Mouse (Mus musculus) kidney, embryonic 14.5 days (tissue): Measurements from ENCODE around the gene Dcaf5. TPM values are rescaled to one million over a fixed set of nuclear protein-coding genes. Genes with fewer than 3 reads are reported as not detected.

Source experiments
- ATAC-seq: fragments of 200-750 bp; cut with Nextera tagmentation; 2 replicates; pipeline ENCODE4 v1.8.0; 2017; ENCODE audit warnings: moderate number of reproducible peaks, mild to moderate bottlenecking, moderate TSS enrichment, moderate library complexity; ENCODE audit not compliant: low FRiP score, low TSS enrichment
- H3K27ac ChIP-seq: fragments of 300-500 bp; sonication (generic); 2 replicates; pipeline ENCODE4 v1.5.1; 2014; ENCODE audit warnings: low read depth, mild to moderate bottlenecking, low read length, moderate library complexity, mixed read lengths
- H3K27me3 ChIP-seq: fragments of 300-500 bp; sonication (generic); 2 replicates; pipeline ENCODE4 v1.6.1; 2014; ENCODE audit warnings: mild to moderate bottlenecking, low read length; ENCODE audit not compliant: control insufficient read depth, insufficient read depth
- H3K36me3 ChIP-seq: fragments of 300-500 bp; sonication (generic); 2 replicates; pipeline ENCODE4 v1.6.1; 2014; ENCODE audit warnings: low read length, mixed read lengths; ENCODE audit not compliant: control insufficient read depth, insufficient read depth
- H3K4me1 ChIP-seq: fragments of 300-500 bp; sonication (generic); 2 replicates; pipeline ENCODE4 v1.6.1; 2014; ENCODE audit warnings: low read length, mixed read lengths; ENCODE audit not compliant: control insufficient read depth, insufficient read depth
- H3K4me2 ChIP-seq: fragments of 300-500 bp; sonication (generic); replicated peaks from 2 replicates; pipeline ENCODE4 v1.6.1; 2014; ENCODE audit warnings: low read depth, mild to moderate bottlenecking, low read length
- H3K4me3 ChIP-seq: fragments of 300-500 bp; sonication (generic); 2 replicates; pipeline ENCODE4 v1.5.1; 2014; ENCODE audit warnings: mild to moderate bottlenecking, low read length
- H3K9ac ChIP-seq: fragments of 300-500 bp; sonication (generic); 2 replicates; pipeline ENCODE4 v1.6.1; 2014; ENCODE audit warnings: low read depth, mild to moderate bottlenecking, low read length, moderate library complexity
- H3K9me3 ChIP-seq: fragments of 300-500 bp; sonication (generic); 2 replicates; pipeline ENCODE4 v1.6.1; 2016; ENCODE audit warnings: low read length; ENCODE audit not compliant: control insufficient read depth
- WGBS: fragments of 180-500 bp; shearing (Covaris S2); extraction: QIAGEN DNeasy Blood & Tissue Kit; methylation state at CpG from one replicate; pipeline ENCODE4 v1.1.7; 2014; 5-methylcytosine and 5-hydroxymethylcytosine counted together
- polyA plus RNA-seq: library from polyadenylated mRNA; unstranded; fragments of >200 nt; fragmentation: Nextera tagmentation; extraction: Ambion mirVana; gene quantifications from 2 replicates; pipeline ENCODE4 v1.2.1, GENCODE M21; 2014

The Dcaf5 gene
- polyA plus RNA-seq, 1 experiment from 2014 or later: 11.2 TPM

- no peaks in the 10 kb centered on the region for H3K4me1 ChIP-seq
- no peak overlapping the region for H3K4me3 ChIP-seq
- H3K27ac ChIP-seq: no peak overlapping the region
- no peak overlapping the region for H3K9ac ChIP-seq
- H3K4me2 ChIP-seq: no peak overlapping the region
- WGBS: 62% methylated on average over 9 of the region's 9 CpGs
- H3K9me3 ChIP-seq: no peaks in the 10 kb centered on the region
- no peaks in the 10 kb centered on the region for H3K36me3 ChIP-seq
- H3K27me3 ChIP-seq: no peaks in the 10 kb centered on the region
- ATAC-seq: no peak
Measured at GRCm38 (mm10) chr12:80324051-80324784, 112.2 kb downstream of the Dcaf5 start.

- Histone ChIP-seq H3K27ac (no peak overlapping the region), H3K27me3 (no peaks in the 10 kb centered on the region), H3K4me2 (no peak overlapping the region), H3K9ac (no peak overlapping the region), H3K9me3 (no peaks in the 10 kb centered on the region), H3K4me3 (no peak overlapping the region), H3K36me3 (no peaks in the 10 kb centered on the region), H3K4me1 (no peaks in the 10 kb centered on the region)
- 72% methylated on average over 8 of the region's 8 CpGs for WGBS
- no peak for ATAC-seq
Measured at GRCm38 (mm10) chr12:80323371-80324050, 112.9 kb downstream of the Dcaf5 start.

GRCm38 (mm10) chr12:80322494-80322893 lies 113.9 kb downstream of the Dcaf5 start:
- Histone ChIP-seq H3K9ac (no peak overlapping the region), H3K36me3 (no peaks in the 10 kb centered on the region), H3K4me2 (no peak overlapping the region), H3K27ac (no peak overlapping the region), H3K4me1 (no peaks in the 10 kb centered on the region), H3K4me3 (no peak overlapping the region), H3K9me3 (no peaks in the 10 kb centered on the region), H3K27me3 (no peaks in the 10 kb centered on the region)
- no peak for ATAC-seq
- 55% methylated on average over 6 of the region's 6 CpGs for WGBS

- H3K4me3 ChIP-seq: no peak overlapping the region
- H3K36me3 ChIP-seq: no peaks in the 10 kb centered on the region
- no peak overlapping the region for H3K9ac ChIP-seq
- no peaks in the 10 kb centered on the region for H3K27me3 ChIP-seq
- WGBS: 87% methylated on average over 2 of the region's 2 CpGs
- no peak overlapping the region for H3K4me2 ChIP-seq
- no peak overlapping the region for H3K27ac ChIP-seq
- no peak for ATAC-seq
- no peaks in the 10 kb centered on the region for H3K9me3 ChIP-seq
- no peaks in the 10 kb centered on the region for H3K4me1 ChIP-seq
Measured at GRCm38 (mm10) chr12:80319062-80319461, 117.3 kb downstream of the Dcaf5 start.

- Histone ChIP-seq H3K9me3 (no peaks in the 10 kb centered on the region), H3K27me3 (no peaks in the 10 kb centered on the region), H3K9ac (no peak overlapping the region), H3K36me3 (no peaks in the 10 kb centered on the region), H3K27ac (no peak overlapping the region), H3K4me2 (no peak overlapping the region), H3K4me1 (no peaks in the 10 kb centered on the region), H3K4me3 (no peak overlapping the region)
- WGBS: 86% methylated on average over 2 of the region's 2 CpGs
- no peak for ATAC-seq
Measured at GRCm38 (mm10) chr12:80315321-80315720, 121.1 kb downstream of the Dcaf5 start.

- Histone ChIP-seq H3K4me2 (no peak overlapping the region), H3K4me1 (no peaks in the 10 kb centered on the region), H3K4me3 (no peak overlapping the region), H3K27me3 (no peaks in the 10 kb centered on the region), H3K36me3 (no peaks in the 10 kb centered on the region), H3K9me3 (no peaks in the 10 kb centered on the region), H3K27ac (no peak overlapping the region), H3K9ac (no peak overlapping the region)
- no peak for ATAC-seq
- 82% methylated on average over 3 of the region's 3 CpGs for WGBS
Measured at GRCm38 (mm10) chr12:80311959-80312669, 124.3 kb downstream of the Dcaf5 start.

GRCm38 (mm10) chr12:80307556-80307955 lies 128.8 kb downstream of the Dcaf5 start:
- Histone ChIP-seq H3K4me1 (no peaks in the 10 kb centered on the region), H3K27me3 (no peaks in the 10 kb centered on the region), H3K4me3 (no peak overlapping the region), H3K27ac (no peak overlapping the region), H3K36me3 (no peaks in the 10 kb centered on the region), H3K9ac (no peak overlapping the region), H3K4me2 (no peak overlapping the region), H3K9me3 (peaks cover 3% of the 10 kb centered on the region; the same call in 1 of the 2 replicates)
- no peak for ATAC-seq
- 64% methylated on average over 3 of the region's 3 CpGs for WGBS

- H3K4me1 ChIP-seq: no peaks in the 10 kb centered on the region
- H3K4me3 ChIP-seq: no peak overlapping the region
- H3K4me2 ChIP-seq: no peak overlapping the region
- H3K9me3 ChIP-seq: peaks cover 3% of the 10 kb centered on the region; the same call in 1 of the 2 replicates
- ATAC-seq: no peak
- 94% methylated on average over 3 of the region's 3 CpGs for WGBS
- no peaks in the 10 kb centered on the region for H3K36me3 ChIP-seq
- no peak overlapping the region for H3K9ac ChIP-seq
- no peaks in the 10 kb centered on the region for H3K27me3 ChIP-seq
- no peak overlapping the region for H3K27ac ChIP-seq
Measured at GRCm38 (mm10) chr12:80304518-80304917, 131.9 kb downstream of the Dcaf5 start.
